In the genomic region with DNA sequence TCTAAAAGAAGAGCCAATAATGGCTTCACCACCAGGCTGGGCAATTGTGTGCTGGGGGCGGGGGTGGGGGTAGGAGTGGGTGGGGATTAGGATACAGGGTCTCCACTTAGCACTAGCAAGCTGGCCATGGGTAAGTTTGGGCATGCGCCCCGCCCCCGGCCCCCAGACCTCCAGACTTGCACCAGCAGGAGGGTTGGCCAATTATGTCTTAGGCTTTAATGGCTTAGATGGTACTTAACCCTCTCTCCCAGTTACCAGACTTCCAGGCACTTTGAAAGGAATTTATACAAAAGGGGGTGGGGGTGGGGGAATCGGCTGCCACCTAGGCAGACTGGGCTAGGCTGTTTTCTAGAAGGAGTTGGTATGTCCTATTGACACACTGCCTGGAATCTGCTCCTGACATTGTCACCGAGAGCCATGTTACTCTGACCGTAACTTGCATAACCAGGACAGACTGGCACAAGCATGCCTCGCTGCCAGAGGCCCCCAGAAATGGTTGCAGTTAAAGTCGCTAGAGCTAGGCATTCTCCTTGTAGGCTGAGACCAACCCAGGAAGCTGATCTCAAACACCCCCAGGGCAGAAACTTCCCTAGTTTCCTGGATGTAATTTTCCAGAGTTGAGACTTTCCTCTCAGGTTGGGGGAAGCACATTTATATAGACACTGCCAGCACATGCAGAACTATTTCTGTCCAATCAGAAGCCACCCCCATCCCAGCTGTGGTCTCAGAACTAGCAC, we compare ENCODE assay signal across 18 mouse cellular contexts. TPM values are rescaled to one million over a fixed set of nuclear protein-coding genes. Genes with fewer than 3 reads are reported as not detected.
DNase-seq lines count a peak whose midpoint lies in the region; ATAC-seq and TF ChIP-seq lines count a peak whose summit lies in the region.
"Had no signal": no experiment of that assay in that cellular context is flagged by ENCODE, and none has a peak within 500 bp of the region (broad histone marks: within the 10 kb centered on the region; RNA-seq: fewer than 3 reads in every experiment).

No protein-coding gene starts in this region.

- no peak overlapping the region for H3K4me3 ChIP-seq in kidney, postnatal 0 days (replicated peaks; ENCODE audit: low read depth, low read length)
- H3K4me3 ChIP-seq in lung, postnatal 0 days (ENCODE audit: low read depth, low read length) = no peak overlapping the region
- no peak overlapping the region for H3K4me3 ChIP-seq in limb, embryonic 12.5 days (replicated peaks)
- H3K4me3 ChIP-seq: embryonic facial prominence, embryonic 15.5 days; heart, adult 2 months; liver, embryonic 13.5 days had no signal

- no peak overlapping the region for H3K9ac ChIP-seq in kidney, postnatal 0 days (ENCODE audit: low read depth, low read length)
- no peak overlapping the region for H3K9ac ChIP-seq in lung, postnatal 0 days (replicated peaks; ENCODE audit: low read depth)
- H3K9ac ChIP-seq in limb, embryonic 12.5 days (replicated peaks) = no peak overlapping the region
- H3K9ac ChIP-seq: embryonic facial prominence, embryonic 15.5 days; liver, embryonic 13.5 days had no signal

- DNase-seq in kidney, postnatal 0 days (ENCODE audit: low spot score) = no peak
- DNase-seq in kidney, adult 18-20 months = no peak
- DNase-seq in lung, postnatal 0 days (ENCODE audit: low spot score) = peak; percentile 24
- no peak for DNase-seq in lung, postnatal 36 days
- peak; percentile 32 for DNase-seq in brain, embryonic 14.5 days (ENCODE audit: low read depth)
- no peak for DNase-seq in gastrocnemius, adult 18-20 months (ENCODE audit: low spot score)
- DNase-seq: adrenal gland, adult 2 months; cerebellum, postnatal 10 days; gastrocnemius, postnatal 14 days; heart, adult 2 months; liver, embryonic 13.5 days; thymus, postnatal 14 days had no signal

- TF ChIP-seq EP300 in lung, postnatal 0 days (IDR thresholded peaks at IDR 0.05) = no peak

- peak overlapping the region; percentile 55 for H3K27ac ChIP-seq in kidney, postnatal 0 days
- H3K27ac ChIP-seq in lung, postnatal 0 days (ENCODE audit: low read length) = no peak overlapping the region
- H3K27ac ChIP-seq in limb, embryonic 12.5 days = 0 out of 2 replicates have a peak overlapping the region, but pooled peaks have one; percentile 41
- H3K27ac ChIP-seq: embryonic facial prominence, embryonic 15.5 days; heart, adult 2 months; liver, embryonic 13.5 days had no signal

- H3K27me3 ChIP-seq in kidney, postnatal 0 days (ENCODE audit: insufficient read depth, low read length) = no peaks in the 10 kb centered on the region
- H3K27me3 ChIP-seq in lung, postnatal 0 days (replicated peaks; ENCODE audit: insufficient read depth, low read length) = no peaks in the 10 kb centered on the region
- peaks cover 3% of the 10 kb centered on the region; the same call in 1 of the 2 replicates for H3K27me3 ChIP-seq in limb, embryonic 12.5 days
- H3K27me3 ChIP-seq: embryonic facial prominence, embryonic 15.5 days; liver, embryonic 13.5 days had no signal

- H3K36me3 ChIP-seq in kidney, postnatal 0 days (ENCODE audit: insufficient read depth, low read length) = no peaks in the 10 kb centered on the region
- no peaks in the 10 kb centered on the region for H3K36me3 ChIP-seq in lung, postnatal 0 days (ENCODE audit: insufficient read depth, low read length)
- no peaks in the 10 kb centered on the region for H3K36me3 ChIP-seq in limb, embryonic 12.5 days
- H3K36me3 ChIP-seq: embryonic facial prominence, embryonic 15.5 days; liver, embryonic 13.5 days had no signal

- WGBS in kidney, postnatal 0 days = 41% methylated on average over 9 of the region's 9 CpGs
- 57% methylated on average over 9 of the region's 9 CpGs for WGBS in lung, postnatal 0 days
- 32% methylated on average over 9 of the region's 9 CpGs for whole genome bisulfite sequencing in limb, embryonic 12.5 days

- no peak overlapping the region for H3K4me2 ChIP-seq in kidney, postnatal 0 days (ENCODE audit: low read length)
- no peak overlapping the region for H3K4me2 ChIP-seq in lung, postnatal 0 days (replicated peaks; ENCODE audit: low read depth, low read length)
- no peak overlapping the region for H3K4me2 ChIP-seq in limb, embryonic 12.5 days
- H3K4me2 ChIP-seq: embryonic facial prominence, embryonic 15.5 days; liver, embryonic 13.5 days; midbrain, embryonic 11.5 days had no signal

- H3K4me1 ChIP-seq in kidney, postnatal 0 days (replicated peaks; ENCODE audit: insufficient read depth, low read length) = no peaks in the 10 kb centered on the region; the same call in 1 of the 2 replicates
- no peaks in the 10 kb centered on the region; the same call in 1 of the 2 replicates for H3K4me1 ChIP-seq in lung, postnatal 0 days (ENCODE audit: insufficient read depth, low read depth, low read length)
- peaks cover 44% of the 10 kb centered on the region for H3K4me1 ChIP-seq in limb, embryonic 12.5 days (replicated peaks)
- H3K4me1 ChIP-seq: embryonic facial prominence, embryonic 15.5 days had no signal

- no peaks in the 10 kb centered on the region for H3K9me3 ChIP-seq in kidney, postnatal 0 days (replicated peaks; ENCODE audit: low read length)
- no peaks in the 10 kb centered on the region for H3K9me3 ChIP-seq in lung, postnatal 0 days (ENCODE audit: low read length)
- no peaks in the 10 kb centered on the region for H3K9me3 ChIP-seq in limb, embryonic 12.5 days
- H3K9me3 ChIP-seq: embryonic facial prominence, embryonic 15.5 days; liver, embryonic 13.5 days had no signal

- no peak for TF ChIP-seq CTCF in kidney, postnatal 0 days (IDR thresholded peaks at IDR 0.05; ENCODE audit: low read depth)
- no peak for TF ChIP-seq CTCF in lung, postnatal 0 days (IDR thresholded peaks at IDR 0.05)
- no peak for TF ChIP-seq CTCF in brain, embryonic 14.5 days (IDR thresholded peaks at IDR 0.05; ENCODE audit: borderline replicate concordance, extremely low read depth, insufficient read depth, insufficient read length)

- TF ChIP-seq POLR2A in brain, embryonic 14.5 days (IDR thresholded peaks at IDR 0.05; ENCODE audit: borderline replicate concordance, extremely low read depth, insufficient read depth, insufficient read length, poor library complexity, severe bottlenecking) = no peak

- no peak for ATAC-seq in kidney, postnatal 0 days (replicated peaks; ENCODE audit: low FRiP score, low read depth)
- ATAC-seq in lung, postnatal 0 days = peak; percentile 38
- no peak for ATAC-seq in limb, embryonic 12.5 days (ENCODE audit: insufficient number of reproducible peaks, insufficient read depth, low FRiP score, low TSS enrichment, low read depth)
- ATAC-seq: hindbrain, embryonic 16.5 days; intestine, embryonic 16.5 days had no signal

RNA-seq across cellular contexts. Expression of a gene that starts 15.3 kb away (rescaled TPM):
- 11.9 and 12.7 TPM in 2 replicates for polyA plus RNA-seq in kidney, postnatal 0 days (2015; fragmentation: Nextera tagmentation; extraction: Ambion mirVana)
- 0.20 and 0.21 TPM in 2 replicates for polyA plus RNA-seq in lung, postnatal 0 days (2015; fragmentation: Nextera tagmentation; extraction: Ambion mirVana)
- 2.1 and 2.7 TPM in 2 replicates for polyA plus RNA-seq in brain, embryonic 14.5 days (2012; rRNA removed)
- polyA plus RNA-seq in limb, embryonic 12.5 days (2016; fragmentation: Nextera tagmentation; extraction: Ambion mirVana) = 0.43 and 0.90 TPM in 2 replicates
- not detected for total RNA-seq in gastrocnemius, adult 18-20 months (2021)
- total RNA-seq: heart, adult 2 months had no signal

RNA-seq across cellular contexts. Expression of a gene that starts 59.0 kb away (rescaled TPM):
- polyA plus RNA-seq in kidney, postnatal 0 days (2015; fragmentation: Nextera tagmentation; extraction: Ambion mirVana) = 4.4 and 4.9 TPM in 2 replicates
- polyA plus RNA-seq in lung, postnatal 0 days (2015; fragmentation: Nextera tagmentation; extraction: Ambion mirVana) = 0.05 and 0.06 TPM in 2 replicates
- polyA plus RNA-seq in brain, embryonic 14.5 days (2012; rRNA removed) = 3.6 and 4.3 TPM in 2 replicates
- polyA plus RNA-seq in limb, embryonic 12.5 days (2016; fragmentation: Nextera tagmentation; extraction: Ambion mirVana) = 0.08 TPM in 1 of 2 replicates, not detected in the other
- not detected for total RNA-seq in gastrocnemius, adult 18-20 months (2021)
- total RNA-seq: adrenal gland, adult 2 months; gastrocnemius, postnatal 14 days; heart, adult 2 months; hematopoietic stem cell, adult 5-6 weeks had no signal
- polyA plus RNA-seq: adrenal gland, adult 2 months; heart, adult 2 months had no signal

Comparison
In these comparisons a context has a peak if more than half of its experiments do, and no peak if none do; other contexts are left out.
1. DNase-seq: peak in lung, postnatal 0 days (single experiment) and brain, embryonic 14.5 days (single experiment); none in kidney, postnatal 0 days (single experiment), kidney, adult 18-20 months (single experiment), lung, postnatal 36 days (single experiment) and gastrocnemius, adult 18-20 months (single experiment).